Comparison of ENCODE assay signal across 8 mouse cellular contexts in genomic region chr1:178496841-178497240, GRCm38 (mm10). TPM values are rescaled to one million over a fixed set of nuclear protein-coding genes. Genes with fewer than 3 reads are reported as not detected.
DNase-seq lines count a peak whose midpoint lies in the region; ATAC-seq and TF ChIP-seq lines count a peak whose summit lies in the region.
"Had no signal": no experiment of that assay in that cellular context is flagged by ENCODE, and none has a peak within 500 bp of the region (broad histone marks: within the 10 kb centered on the region; RNA-seq: fewer than 3 reads in every experiment).

No protein-coding gene starts in this region.

- WGBS in kidney, embryonic 16.5 days, result 74% methylated on average over 1 of the region's 1 CpGs

- H3K27me3 ChIP-seq in kidney, embryonic 16.5 days (ENCODE audit: insufficient read depth, low read length), result no peaks in the 10 kb centered on the region

- in situ Hi-C loops in ES-E14 (cut with MboI; ENCODE audit: low sequenced_read_pairs in 2 of 2, unreplicated experiment in 2 of 2), result no loop called here

- no peak overlapping the region for H3K4me3 ChIP-seq in kidney, embryonic 16.5 days (ENCODE audit: low read length)
- H3K4me3 ChIP-seq in ES-E14 (ENCODE audit: insufficient read depth in 1 of 2, low read depth in 1 of 2, low read length in 2 of 2, poor library complexity in 1 of 2, severe bottlenecking in 1 of 2), result no peak overlapping the region

- no peak overlapping the region for H3K9ac ChIP-seq in kidney, embryonic 16.5 days (replicated peaks; ENCODE audit: low read length)
- H3K9ac ChIP-seq in ES-E14 (ENCODE audit: insufficient read depth, low read depth, low read length, poor library complexity, severe bottlenecking), result no peak overlapping the region

- no peak for ATAC-seq in kidney, embryonic 16.5 days (ENCODE audit: low FRiP score, low TSS enrichment)

- H3K4me2 ChIP-seq in kidney, embryonic 16.5 days (replicated peaks; ENCODE audit: low read depth, low read length), result no peak overlapping the region

- no peaks in the 10 kb centered on the region for H3K36me3 ChIP-seq in kidney, embryonic 16.5 days (ENCODE audit: insufficient read depth, low read length)
- no peaks in the 10 kb centered on the region for H3K36me3 ChIP-seq in ES-E14 (ENCODE audit: control insufficient read depth, insufficient read depth, low read length, poor library complexity, severe bottlenecking)

- H3K9me3 ChIP-seq in kidney, embryonic 16.5 days (ENCODE audit: low read length), result no peaks in the 10 kb centered on the region
- H3K9me3 ChIP-seq in ES-E14 (ENCODE audit: control insufficient read depth, insufficient read depth, low read depth, low read length), result no peaks in the 10 kb centered on the region

- 0 out of 2 replicates have a peak, but pooled peaks cover 3% of the 10 kb centered on the region for H3K4me1 ChIP-seq in kidney, embryonic 16.5 days (ENCODE audit: insufficient read depth, low read length)
- H3K4me1 ChIP-seq in ES-E14 (ENCODE audit: control insufficient read depth in 2 of 2, insufficient read depth in 2 of 2, low read length in 2 of 2, poor library complexity in 1 of 2), result no peaks in the 10 kb centered on the region

- no peak overlapping the region for H3K27ac ChIP-seq in kidney, embryonic 16.5 days (ENCODE audit: low read length)
- H3K27ac ChIP-seq in ES-E14 (ENCODE audit: insufficient read depth, low read depth, low read length, poor library complexity, severe bottlenecking), result no peak overlapping the region
- H3K27ac ChIP-seq: macrophage had no signal

- peak; percentile 14 for DNase-seq in kidney, adult 9 months
- peak; percentile 47 for DNase-seq in ES-E14 (ENCODE audit: low read depth, low spot score)
- DNase-seq in adrenal gland, postnatal 36 days, result peak; percentile 54 to 70
- peak; percentile 42 for DNase-seq in induced T-regulatory cell, adult 2 months (ENCODE audit: low read depth)
- DNase-seq in spleen, postnatal 4 days (ENCODE audit: low spot score in 2 of 2), result peak; percentile 38 to 78
- DNase-seq in right cerebral cortex, postnatal 14 days, result no peak

TF ChIP-seq in ES-E14, 5 proteins besides CTCF, POLR2A, EP300 and RAD21:
- TF ChIP-seq ZC3H11A (IDR thresholded peaks at IDR 0.05; ENCODE audit: borderline replicate concordance, low read depth, low read length), result no peak
- TF ChIP-seq MAFK (IDR thresholded peaks at IDR 0.05; ENCODE audit: insufficient read depth, low read depth, low read length), result no peak
- no peak for TF ChIP-seq ZNF384 (IDR thresholded peaks at IDR 0.05; ENCODE audit: low read depth, low read length)
- no peak for TF ChIP-seq HCFC1 (IDR thresholded peaks at IDR 0.05; ENCODE audit: borderline replicate concordance, insufficient read depth, low read length)
- TF ChIP-seq CHD2 (IDR thresholded peaks at IDR 0.05; ENCODE audit: low read depth, low read length), result no peak

RNA-seq across cellular contexts. Expression of gene Kif26b, which starts 32.1 kb away (rescaled TPM):
- polyA plus RNA-seq in kidney, embryonic 16.5 days (2015; fragmentation: Nextera tagmentation; extraction: Ambion mirVana), result 9.3 and 11.4 TPM in 2 replicates
- total RNA-seq in ES-E14 (2012; rRNA removed), result 0.48 and 0.94 TPM in 2 replicates
- 1 to 10 TPM; 1.4 to 2.5 TPM for total RNA-seq in adrenal gland, postnatal 36 days (2021)
- polyA plus RNA-seq: macrophage had no signal
